Mouse (Mus musculus) c-Kit-positive CD71-positive TER-119-negative erythroid progenitor cells, embryonic 14.5 days (primary cell): ENCODE results near the gene 1700007K13Rik.
"Not testable (repeated sequence)": the region's sequence is repeated elsewhere in the genome, so short reads cannot be mapped to it uniquely, and the experiment has no call there.

ENCODE experiments used
- DNase-seq: peaks from one replicate; pipeline ENCODE4 v3.0.0-alpha.2; 2013; ENCODE audit warnings: low read depth

1700007K13Rik gene

GRCm38 (mm10) chr2:28465836-28466518, at the start of gene 1700007K13Rik:
1700007K13Rik (minus strand) TSS chr2:28466332.
- peak; percentile 44 for DNase-seq

GRCm38 (mm10) chr2:28514489-28514888, 48.4 kb upstream of the 1700007K13Rik start:
- peak; percentile 63 for DNase-seq

DNA sequence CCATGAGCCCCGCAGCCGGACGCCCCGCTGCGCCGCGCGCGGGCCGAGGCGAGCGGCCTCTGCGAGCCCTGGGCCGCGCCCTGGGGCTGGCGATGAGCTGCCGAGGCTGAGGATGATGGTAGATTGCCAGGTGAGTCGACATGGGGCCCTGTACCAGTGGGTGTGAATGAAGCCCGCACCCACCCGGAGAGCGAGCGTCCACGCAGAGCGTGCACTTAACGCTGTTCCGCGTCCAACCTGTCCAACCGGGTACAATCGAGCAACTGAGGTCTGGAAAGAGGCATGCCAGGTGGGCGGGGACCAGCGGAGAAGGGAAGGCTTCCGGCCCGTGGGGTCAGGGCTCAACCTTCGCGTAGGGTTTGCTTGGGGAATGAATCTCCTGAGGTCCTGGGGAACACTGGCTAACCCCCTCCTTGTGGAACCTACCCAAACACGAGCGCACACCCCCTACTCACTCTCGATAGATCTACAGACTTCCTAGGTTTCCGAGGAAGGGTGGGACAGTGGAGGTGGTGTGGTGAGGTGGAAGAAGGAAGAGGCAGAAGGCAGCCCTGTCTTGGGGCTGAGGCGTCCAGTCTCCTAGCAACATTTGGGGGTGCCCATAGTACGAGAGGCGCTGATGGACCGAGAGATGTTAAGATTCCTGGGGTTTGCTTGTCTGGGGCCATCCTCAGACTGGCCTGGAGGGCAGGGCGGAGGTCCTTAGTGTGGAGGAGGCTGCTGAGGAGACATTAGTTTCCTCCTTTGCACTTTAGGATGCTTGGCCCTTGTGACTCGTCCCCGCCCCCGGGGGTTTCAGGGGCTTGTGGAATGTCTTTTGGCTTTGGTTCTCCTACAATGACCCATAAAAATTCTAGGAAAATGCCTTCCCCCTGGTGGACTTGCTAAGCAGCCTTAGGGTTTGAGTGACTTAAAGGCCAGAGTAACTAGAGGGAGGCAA, 47.6 kb upstream of the 1700007K13Rik start:
- no peak for DNase-seq

- no peak for DNase-seq
These were observed 46.8 kb upstream of the 1700007K13Rik start, which contains the start of gene Ralgds for GRCm38 (mm10) chr2:28512798-28513401. Ralgds (plus strand) TSS chr2:28513125.

- not testable (repeated sequence) for DNase-seq
These were observed 45.5 kb upstream of the 1700007K13Rik start for GRCm38 (mm10) chr2:28511600-28511999.

- no peak for DNase-seq
These were observed 40.2 kb upstream of the 1700007K13Rik start for GRCm38 (mm10) chr2:28506291-28506690.

DNA sequence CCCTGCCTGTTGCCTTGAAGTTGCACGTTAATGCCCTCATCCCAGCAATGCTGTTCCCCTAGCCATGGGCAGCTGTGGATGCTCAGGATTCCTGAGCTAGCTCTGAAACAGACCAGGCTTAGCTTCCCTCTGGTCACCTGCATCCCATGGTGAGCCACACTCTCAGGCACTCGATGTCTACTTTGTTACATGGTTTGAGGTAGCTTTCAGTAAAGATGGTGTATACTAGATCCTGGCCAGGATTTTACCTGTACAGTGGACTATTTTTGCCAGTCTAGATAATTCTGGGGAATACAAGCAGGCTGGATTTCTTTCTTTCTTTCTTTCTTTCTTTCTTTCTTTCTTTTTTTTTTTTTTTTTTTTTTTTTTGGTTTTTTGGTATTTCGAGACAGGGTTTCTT, 39.7 kb upstream of the 1700007K13Rik start, which contains the start of gene Gm10134:
Gene Gm10134 (plus strand): TSS at position 301 of the 400 bp plus-strand sequence.
- DNase-seq: no peak

DNA sequence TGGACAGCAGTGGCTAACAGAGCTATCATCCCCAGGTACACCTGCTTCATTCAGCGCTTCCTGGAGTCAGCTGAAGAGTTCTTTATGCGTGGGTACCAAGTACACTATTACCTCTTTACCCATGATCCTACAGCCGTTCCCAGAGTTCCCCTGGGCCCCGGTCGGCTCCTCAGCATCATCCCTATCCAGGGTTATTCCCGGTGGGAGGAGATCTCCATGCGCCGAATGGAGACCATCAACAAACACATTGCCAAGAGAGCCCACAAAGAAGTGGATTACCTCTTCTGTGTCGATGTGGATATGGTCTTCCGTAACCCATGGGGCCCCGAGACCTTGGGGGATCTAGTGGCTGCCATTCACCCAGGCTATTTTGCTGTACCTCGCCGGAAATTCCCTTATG, 38.5 kb upstream of the 1700007K13Rik start:
- no peak for DNase-seq

DNA sequence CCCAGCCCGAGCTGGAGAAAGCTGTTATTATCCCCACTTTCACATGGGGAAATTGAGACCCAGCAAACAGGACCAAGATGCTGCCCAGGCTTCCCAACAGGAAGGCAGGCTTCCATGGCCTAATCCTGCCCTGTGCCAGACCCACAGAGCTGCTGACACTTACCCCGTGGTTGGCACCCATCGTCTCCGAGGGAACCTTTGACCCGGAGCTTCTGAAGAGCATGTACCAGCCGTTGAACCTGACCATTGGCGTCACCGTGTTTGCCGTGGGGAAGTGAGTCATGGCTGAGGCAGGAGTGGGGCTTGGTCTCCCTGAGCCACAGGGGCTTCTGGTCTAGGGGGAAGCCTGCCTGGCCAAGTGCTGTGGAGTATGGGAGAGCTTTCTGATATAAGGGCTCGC, 36.9 kb upstream of the 1700007K13Rik start:
- no peak for DNase-seq

GRCm38 (mm10) chr2:28498431-28498830, 32.3 kb upstream of the 1700007K13Rik start:
- DNase-seq: no peak

- DNase-seq: no peak
These were observed 31.4 kb upstream of the 1700007K13Rik start for GRCm38 (mm10) chr2:28497561-28497960.

GRCm38 (mm10) chr2:28496671-28497070, 30.5 kb upstream of the 1700007K13Rik start, which contains the start of gene Gbgt1:
Gbgt1 (plus strand) TSS chr2:28496891.
- no peak for DNase-seq

GRCm38 (mm10) chr2:28495801-28496595, 29.9 kb upstream of the 1700007K13Rik start:
- DNase-seq: no peak

- no peak for DNase-seq
These were observed 29.1 kb upstream of the 1700007K13Rik start for GRCm38 (mm10) chr2:28495207-28495756.

GRCm38 (mm10) chr2:28494521-28494920, 28.4 kb upstream of the 1700007K13Rik start:
- DNase-seq: no peak

DNA sequence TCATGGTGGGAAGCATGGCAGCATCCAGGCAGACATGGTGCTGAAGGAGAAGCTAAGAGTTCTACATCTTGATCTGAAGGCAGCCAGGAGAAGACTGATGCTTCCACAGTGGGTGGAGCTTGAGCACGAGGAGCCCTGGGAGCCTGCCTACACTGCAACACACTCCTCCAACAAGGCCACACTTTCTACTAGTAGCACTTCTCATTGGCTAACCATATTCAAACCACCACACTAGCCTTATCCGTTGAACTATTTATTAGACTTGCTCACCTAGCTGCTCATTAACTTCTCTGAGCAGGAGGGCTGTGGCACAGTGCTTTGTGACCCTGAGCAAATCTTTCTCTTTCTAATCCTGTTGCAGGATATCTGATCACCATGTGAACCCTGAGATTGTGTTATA, 17.7 kb upstream of the 1700007K13Rik start:
- no peak for DNase-seq

- no peak for DNase-seq
These were observed 13.4 kb upstream of the 1700007K13Rik start for GRCm38 (mm10) chr2:28479208-28480204.

DNA sequence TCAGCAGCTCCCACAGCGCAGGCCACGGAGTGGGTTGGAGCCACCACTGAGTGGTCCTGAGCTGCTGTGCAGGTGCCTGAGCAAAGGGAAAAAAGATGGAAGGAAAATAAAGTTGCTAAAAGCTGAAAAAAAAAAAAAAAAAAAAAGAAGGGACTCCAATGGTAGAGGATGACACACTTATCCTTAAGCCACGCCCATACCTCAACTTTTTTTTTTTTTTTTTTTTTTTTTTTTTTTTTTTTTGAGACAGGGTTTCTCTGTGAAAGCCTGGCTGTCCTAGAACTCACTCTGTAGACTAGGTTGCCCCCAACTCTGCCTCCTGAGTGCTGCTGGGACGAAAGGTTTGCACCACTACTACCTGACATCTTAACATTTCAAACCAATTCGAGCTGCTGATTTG, 11.9 kb upstream of the 1700007K13Rik start:
- not testable (repeated sequence) for DNase-seq

GRCm38 (mm10) chr2:28472011-28472410, 5.9 kb upstream of the 1700007K13Rik start:
- DNase-seq: not testable (repeated sequence)

DNA sequence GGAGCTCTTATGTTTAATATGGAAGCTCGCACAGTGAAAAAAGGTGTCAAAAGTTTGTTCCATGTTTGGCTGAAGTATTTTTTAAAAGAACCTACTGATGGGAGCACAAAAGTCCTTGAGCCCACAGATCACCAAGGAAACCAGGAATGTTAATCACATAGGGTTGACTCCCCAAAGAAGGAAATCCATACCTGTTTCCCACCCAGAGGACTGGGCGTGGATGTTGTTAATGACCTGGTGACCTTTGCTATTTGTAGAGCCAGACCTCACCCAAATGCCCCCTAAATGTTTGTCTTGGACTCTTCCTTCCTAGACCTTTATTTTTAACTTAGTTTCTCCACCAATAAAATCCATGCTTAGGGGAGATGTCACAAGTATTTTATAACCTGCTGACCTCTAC, 4.5 kb upstream of the 1700007K13Rik start:
- DNase-seq: no peak
